Mouse (Mus musculus): Measurements from ENCODE around the gene Gm11099.

The Gm11099 gene

DNA sequence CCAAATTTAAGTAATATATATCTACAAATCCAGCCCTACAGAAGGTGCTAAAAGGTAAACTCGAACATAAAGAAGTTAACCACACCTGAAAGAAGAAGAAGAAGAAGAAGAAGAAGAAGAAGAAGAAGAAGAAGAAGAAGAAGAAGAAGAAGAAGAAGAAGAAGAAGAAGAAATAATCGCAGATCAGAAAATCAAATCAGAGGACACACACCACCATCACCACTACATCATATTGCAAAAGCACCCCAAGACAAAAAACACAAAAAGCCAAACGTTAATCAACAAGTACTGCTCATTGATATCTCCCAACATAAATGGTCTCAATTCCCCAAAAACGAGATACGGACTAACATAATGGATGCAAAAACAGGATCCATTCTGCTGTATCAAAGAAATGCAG lies at the start of gene Gm11099:
Gm11099 (plus strand) TSS at position 301 of the 400 bp plus-strand sequence.
- no peak for DNase-seq

DNA sequence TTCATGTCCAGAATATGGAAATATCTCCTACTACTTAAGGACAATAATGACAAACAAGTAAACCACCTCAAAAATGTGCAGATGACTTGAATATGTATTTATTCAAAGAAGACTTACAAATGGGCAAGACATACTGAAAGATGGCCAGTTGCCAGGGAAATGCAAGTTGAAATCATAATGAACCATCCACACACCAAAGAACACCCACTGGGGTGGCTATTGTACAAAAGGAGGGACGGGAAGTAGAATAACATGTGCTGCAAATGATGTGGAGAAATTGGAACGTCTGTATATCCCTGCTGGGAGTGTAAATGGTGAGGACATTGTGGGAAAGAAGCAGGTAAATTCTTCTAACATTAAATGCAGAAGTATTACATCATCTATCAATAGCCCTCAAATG lies 46.3 kb upstream of the Gm11099 start:
- no peak for DNase-seq

DNA sequence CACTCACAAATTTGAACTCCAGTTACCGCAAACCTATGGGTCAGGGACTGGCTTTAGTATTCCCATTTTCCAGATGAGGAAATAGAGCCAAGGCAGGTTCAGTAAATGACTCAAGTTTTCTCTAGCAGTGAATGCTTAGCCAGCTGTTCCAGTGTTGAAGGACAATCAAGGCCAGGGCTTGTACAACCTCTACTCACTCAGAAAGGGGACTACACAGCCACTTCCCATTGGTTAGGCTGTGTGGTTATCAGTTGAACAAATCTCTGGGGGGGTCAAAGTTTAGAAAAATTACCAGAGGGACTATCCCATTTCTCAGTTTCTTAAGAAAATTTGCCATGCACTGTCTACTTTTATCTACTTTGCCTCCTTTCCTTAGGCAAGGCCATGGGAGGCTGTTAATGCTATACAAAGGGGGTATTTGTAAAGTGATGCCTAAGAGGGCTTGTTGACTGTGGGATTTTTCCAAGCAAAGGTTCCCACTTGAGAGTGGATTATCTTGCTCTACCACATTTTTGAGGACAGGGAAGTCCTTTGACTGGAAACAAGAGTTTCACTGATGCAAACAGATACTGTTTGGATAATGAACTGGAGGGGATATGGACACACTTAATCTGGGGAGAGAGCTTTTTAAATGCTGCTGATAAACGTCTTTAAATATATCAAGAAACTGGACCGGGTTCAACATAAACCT lies 30.2 kb upstream of the Gm11099 start:
- no peak for DNase-seq

DNA sequence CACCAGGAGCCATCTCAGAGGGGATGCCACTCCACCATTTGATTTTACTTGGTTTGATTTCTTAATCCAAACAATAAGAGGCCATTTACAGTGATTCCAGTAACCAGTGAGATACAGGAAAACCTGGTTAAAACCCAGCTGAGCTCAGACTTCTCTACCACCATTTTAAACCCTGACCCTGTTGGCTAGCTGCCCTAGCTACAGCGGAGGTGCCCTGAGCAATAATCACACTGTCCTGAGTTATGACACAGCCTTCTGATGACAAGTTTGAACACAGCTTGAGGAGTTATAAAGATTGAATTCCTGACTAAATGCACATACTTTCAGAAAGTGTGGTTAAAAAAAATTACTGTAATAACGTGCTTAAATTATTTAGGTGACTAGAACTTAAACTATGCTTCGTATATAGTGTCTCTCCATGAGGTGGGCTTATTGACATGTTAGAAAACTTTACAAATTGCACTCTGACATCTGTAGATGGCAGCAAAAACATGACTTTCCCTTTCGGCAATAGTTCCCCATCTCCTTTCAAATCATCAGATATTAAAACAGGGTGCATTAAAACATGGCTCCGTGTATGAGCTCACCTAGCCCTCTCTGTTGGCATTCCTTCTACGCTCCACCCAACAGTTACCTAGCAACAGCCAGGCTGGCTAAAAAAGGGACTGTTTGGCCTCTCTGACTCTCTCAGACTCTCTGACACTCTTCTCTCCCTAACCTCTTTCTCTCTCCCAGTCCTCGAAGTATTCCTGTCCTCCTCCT lies 29.1 kb upstream of the Gm11099 start:
- DNase-seq: peak; percentile 3

DNA sequence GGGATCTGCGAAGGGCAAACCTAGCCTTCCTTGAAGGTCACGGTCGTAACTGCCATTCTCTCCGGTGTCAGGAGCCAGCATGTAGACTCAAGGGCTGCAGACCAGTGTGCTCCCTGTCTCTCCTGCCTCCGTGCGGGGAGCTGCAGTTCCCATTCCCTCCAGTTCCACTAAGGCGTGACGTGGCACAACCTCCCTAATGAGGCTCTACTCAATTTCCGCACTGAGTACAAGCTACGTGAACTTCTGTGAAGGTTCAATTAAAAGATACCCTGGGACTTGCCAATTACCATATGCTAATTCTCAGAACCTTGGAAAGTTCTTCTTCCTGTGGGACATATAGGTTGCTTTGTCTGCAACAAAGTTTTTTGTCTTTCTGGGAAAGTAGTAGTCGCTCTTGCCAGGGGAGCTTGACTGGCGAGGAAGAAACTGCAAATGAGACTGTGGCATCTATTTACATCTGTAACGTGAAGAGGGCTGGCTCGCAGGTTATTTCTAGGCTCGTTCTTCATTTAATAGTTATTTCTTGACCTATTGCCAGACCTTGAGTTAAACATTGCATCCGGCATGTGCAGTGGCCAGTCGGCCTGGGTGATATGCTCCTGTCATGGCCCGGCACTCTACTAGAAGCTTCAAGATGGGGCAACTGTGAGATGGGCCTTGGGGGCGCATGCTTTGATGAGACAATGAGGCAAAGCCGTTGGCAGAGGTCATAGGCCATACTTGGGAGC lies 26.8 kb upstream of the Gm11099 start:
- DNase-seq: no peak

DNA sequence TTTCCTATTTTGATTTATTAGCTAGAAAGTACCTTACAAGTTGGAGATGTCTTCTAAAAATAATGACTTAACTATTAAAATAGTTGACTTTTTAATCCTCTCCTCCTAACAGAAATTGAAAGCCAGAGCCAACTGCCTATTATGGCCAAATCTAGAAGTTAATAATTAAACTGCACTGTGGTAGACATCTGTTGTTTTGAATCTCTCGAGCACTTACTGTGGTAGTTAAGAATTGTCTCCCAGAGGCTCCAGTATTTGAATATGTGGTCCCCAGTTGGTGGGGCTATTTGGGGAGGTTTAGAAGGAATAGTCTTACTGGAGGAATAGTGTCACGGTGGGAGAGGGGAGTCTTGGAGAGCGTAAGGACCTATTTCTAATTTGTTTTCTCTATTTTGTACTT lies 18.2 kb upstream of the Gm11099 start:
- no peak for DNase-seq

DNA sequence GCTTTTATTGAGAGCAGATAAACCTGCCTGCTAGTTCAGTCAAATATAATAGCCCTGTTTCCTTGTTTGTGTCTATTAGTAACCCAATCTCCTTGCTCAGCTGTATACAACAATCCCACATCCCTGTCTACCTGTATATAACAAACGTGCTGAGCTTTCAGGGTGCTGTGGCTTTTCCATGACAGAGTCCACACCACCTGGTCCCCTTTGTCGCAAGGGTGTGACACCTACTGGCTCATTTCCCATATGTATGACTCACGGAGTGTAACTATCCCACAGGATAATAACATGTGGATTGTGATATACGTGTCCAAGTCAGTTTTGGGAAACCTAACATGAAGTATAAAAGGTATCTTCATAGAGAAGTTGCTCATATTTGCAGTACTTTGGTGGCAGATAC lies 16.8 kb upstream of the Gm11099 start:
- no peak for DNase-seq

DNA sequence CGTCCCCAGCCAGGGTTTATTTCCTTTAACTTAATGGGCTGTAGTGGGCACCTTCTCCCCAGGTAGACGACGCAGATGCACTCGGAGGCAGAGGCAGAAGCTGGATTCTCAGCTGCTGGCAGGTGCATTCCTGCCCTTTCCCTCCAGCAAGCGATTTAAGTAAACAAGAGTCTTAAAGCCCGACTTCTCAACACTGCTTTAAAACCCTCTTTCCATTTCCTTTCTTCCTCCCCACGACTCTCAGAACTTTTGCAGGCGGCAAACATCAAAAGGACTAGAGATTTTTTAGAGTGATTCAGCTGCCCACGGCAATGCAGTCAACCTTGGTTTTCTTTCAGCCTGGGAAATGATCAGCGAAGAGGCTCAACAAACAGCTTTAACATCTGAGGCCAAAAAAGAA lies 14.7 kb upstream of the Gm11099 start:
- DNase-seq: no peak

DNA sequence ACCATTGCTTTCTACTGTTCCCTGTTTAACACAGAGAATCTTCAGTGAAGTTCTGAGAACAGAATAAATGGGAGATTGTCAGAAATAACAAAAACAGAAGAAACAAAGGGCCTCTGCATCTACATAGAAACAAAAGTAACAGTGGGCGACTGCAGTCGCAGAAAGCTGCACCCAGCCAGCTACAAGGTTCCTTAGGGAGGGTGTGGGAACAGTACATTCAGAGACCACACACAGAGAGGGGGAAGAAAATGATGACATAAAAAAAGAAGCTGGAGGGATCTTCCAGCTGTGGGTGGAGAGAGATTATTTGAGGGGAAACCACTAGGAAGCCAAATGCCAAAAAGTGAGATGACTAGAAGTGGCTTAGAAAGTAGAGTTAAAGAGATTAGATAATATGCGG lies 20.6 kb downstream of the Gm11099 start:
- DNase-seq: no peak

DNA sequence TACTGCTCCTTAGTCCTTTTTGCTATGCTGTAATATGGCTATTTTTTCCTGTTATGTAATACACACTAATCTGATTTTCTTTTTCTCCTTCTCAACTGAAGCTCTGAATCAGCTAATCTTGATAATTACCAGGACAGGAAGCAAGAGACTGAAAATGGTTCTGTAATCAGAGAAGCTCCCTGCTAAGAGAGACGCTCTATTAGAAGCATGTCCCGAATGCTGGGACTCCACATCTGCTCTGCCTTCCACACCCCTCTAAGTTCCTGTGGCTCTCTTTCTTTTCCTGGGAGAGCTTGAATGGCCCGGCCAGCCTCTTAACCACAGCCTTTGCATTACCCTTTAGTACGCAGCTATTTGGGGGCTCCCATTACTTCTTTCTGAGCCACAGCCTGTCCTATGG lies 45.8 kb downstream of the Gm11099 start:
- no peak for DNase-seq

DNA sequence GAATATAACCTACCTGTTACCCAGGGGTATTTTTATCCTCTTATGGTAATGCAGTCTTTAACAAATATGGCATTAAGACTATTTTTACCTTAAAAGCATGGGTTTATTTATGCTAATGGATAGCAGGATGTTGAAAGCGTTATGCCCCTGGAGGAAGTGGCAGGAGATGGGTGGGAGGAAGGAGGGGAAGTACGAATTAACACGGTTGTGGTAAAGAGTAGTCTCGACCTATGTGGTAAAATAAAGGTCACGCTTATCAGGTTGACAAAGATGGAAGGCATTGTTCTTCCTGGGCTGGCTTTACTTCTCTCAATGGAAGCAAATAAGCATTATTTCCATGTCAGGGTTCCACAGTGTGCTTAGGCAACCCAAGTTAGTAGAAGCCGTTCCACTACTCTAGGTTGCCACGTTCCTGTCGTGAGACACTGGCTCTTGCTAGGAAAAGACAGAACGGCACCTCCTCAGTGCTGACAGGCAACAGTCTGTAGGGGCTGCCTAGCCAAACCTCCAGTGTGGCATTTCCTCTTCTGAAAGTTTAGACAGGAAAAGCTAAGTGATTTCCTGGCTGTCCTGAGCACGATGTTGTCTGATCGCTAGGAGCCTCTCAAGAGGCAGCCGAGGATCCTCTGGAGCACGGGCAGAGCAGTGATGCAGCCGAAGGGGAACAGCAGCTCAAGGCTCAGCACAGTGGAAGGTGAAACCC lies 47.7 kb downstream of the Gm11099 start:
- DNase-seq: no peak

DNA sequence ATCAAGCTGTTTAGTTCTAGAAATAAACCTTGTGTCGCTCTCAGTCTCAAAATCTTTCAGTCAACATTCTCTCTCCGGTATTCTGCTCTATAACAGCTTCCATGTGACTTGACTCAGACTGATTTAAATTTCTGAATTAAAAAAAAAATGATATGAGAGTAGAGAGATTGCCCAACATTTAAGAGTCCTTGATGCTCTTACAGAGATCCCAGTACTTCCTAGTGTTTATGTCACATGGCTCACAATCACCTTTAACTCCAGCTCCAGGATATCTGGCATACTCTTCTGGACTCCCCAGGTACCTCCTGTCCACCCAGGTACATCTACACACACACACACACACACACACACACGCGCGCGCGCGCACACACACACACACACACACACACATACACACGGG lies 53.1 kb downstream of the Gm11099 start:
- DNase-seq: no peak

DNA sequence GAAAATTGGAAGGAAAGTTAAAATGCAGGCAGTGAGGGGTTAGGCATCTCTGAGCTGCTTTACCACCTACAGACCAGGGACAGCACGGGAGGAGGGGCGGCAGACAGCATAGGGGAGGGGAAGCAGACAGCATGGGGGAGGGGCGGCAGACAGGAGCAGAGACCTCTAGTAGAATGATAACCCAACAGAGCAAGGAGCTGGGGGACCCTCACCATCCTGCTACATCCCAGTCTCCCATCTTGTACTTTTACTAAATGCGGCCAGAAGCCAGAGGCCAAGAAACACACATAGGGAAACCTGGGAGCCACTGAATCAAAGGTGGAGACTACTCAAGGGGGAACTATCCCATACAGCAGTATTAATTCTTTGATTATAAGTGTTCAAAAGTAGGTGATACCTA lies 59.1 kb downstream of the Gm11099 start:
- no peak for DNase-seq

DNA sequence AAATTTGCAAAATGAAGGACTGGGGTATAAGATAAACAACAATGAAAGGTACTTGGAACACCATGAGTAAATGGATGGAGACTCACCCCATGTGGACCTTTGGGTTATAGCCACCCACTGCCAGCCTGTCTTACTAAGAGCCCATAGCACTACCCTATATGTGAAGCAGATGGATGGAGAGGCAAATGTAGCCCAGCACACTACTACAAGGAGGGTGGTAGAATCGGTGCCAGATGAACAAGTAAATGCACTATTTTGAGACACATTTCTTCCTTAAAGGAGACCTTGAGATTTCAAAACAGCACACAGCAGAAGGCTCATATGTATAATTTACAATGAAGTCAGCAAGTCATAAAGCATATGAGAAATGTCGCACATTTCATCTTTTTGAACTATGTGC lies 66.3 kb downstream of the Gm11099 start:
- no peak for DNase-seq

DNA sequence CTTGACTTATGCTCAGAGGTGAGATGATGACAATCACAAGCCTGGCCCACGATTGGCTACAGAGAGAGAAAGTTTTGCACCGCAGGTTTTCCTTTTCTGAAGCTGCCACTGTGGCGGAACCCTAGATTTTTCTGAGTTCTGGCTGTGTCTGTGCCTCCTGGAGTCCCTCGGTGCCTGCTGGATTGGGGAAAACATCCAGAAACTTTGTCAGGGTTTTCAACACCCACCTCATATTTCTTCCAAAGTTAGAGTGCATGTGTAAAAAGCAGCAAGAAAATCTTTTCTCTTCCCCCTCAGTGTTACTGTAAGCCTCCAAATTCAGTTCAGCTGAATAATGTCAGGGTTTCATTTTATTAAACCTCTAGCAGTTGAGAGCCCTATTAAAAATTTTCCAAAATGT lies 82.1 kb downstream of the Gm11099 start:
- DNase-seq: no peak

DNA sequence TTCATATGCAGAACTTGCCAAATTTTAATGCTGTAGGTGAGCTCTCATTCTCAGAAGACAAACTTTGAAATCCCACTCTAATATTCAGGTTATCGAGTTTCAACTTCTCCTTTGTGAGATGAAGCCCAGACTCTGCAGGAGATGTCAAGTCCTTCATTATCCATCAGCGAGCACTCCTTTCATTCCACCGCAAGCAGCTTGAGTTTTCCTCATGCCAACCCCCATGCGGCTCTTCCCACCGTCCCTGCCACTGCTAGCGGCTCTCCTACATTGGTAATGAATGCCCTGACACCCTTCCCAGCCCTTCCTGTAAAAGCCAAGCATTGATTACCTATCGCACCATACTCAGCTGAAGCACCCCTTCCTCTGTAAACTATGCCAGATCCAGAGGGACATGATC lies 89.6 kb downstream of the Gm11099 start:
- DNase-seq: no peak

DNA sequence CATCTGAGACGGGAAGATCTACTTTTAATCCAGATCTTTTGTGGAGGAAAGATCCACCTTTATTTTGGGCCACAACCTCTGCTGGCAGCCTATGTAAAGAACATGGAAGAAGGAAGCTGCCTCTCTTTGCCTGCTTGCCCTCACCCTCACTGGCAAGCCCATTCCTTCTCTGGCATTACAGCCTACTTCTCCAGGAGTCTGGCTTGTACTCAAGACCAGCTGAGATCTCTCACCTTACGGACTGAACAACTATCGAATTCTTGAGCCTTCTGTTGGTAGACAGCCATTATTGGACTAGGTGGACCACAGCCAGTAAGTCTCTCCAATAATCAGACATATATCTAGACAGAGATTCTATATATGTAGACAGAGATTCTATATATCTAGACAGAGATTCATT lies 92.9 kb downstream of the Gm11099 start:
- no peak for DNase-seq

DNA sequence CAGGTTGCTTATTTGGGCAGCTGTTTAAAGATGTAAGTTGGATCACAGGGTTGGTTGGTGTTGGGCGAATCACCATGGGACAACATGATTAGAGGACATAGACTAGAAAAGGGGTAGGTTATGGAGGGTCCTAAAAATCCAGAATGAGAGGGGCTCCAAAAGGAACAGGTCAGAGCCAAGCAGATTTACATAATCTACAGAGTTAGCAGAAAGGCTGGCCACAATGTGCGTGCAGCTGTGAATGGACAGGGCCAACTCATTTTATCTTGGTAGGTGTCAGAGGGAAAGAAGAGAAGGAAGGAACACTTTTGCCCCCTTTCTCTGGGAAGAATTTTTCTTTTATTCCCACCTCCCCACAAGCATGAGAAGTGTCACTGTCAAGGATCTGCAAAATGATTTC lies 97.1 kb downstream of the Gm11099 start:
- no peak for DNase-seq

DNA sequence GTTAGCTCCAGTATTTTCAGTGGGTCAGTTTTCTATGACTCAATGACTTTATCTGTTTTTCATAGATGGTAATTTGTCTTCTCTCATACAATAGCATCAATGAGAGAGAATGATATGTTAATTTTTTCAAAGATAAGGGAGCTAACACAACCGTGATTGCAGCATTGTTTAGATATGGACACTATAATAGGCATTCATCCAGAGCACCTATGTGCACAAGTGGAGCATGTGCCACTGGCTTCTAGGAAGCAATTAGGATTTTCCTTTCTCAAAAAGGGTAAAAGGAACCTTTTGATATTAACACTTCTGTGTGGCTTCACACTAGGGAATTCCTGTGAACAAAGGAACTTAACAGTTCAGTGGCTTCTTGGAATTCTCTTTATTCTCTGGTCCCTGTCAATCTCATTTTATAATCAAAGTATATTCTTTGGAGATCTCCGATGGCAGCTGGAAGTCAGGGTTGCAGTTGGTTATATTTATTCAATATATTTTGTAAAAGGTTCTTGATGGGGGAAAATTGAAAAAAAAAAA lies 97.6 kb downstream of the Gm11099 start:
- no peak for DNase-seq
